Mouse (Mus musculus) ovary, postnatal 10 days (tissue): ENCODE results near the gene Elobl.

Experiments
- DNase-seq: peaks from one replicate; pipeline ENCODE4 v3.0.0; 2022; ENCODE audit warnings: low spot score

Gene Elobl

DNA sequence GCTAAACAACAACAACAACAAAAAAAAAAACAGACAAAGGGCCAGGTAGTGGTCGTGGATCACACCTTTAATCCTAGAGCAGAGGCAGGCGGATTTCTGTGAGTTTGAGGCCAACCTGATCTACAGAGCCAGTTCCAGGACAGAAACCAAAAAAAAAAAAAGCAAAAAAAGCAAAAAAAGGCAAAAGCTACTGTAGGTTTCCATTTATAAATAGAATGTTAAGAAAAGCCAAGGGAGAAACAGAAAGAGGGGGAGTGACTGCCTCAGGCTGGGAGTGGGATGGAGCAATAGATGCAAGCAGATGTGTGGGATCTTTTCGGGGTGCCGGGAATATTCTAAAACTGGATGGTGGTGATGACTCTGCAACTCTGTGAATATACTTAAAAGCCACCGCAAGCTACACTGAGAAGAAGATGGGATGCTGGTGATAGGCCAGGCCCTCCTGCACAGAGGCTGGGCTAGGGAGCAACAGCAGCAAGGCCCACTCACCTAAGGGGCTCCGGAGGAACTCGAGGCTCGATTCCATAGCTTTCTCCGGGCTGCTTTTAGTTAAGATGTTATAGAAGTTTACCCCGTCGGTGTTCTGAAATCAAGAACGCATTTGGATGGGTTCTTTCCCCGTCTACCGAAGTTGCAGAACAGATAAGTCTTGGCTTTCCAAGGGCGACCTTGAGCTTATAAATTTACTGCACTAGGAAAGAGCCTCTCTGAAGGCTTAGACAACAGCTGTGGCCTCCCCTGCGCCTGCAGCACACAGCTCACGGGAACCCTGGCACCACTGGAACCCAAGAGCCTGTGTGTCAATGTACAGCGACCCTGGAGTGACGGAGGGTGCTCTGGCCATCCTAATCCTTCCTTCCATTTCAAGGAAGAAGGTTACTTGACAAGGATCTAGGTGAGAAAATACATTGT is 32.4 kb downstream of the Elobl start:
- no peak for DNase-seq

DNA sequence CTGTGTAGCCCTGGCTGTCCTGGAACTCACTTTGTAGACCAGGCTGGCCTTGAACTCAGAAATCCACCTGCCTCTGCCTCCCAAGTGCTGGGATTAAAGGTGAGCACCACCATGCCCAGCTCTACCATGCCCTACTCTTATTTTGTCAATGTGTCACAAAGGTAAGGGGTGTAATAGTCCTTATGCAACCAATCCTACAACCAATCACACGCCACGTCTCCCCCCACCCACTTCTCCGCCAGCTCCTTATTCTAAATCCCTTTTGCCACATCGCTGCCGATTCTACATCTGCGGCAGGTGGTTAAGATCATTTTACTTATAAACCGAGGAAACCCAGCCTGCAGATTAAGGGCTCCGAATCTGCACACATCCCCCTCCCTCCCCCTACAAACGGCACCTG is 33.7 kb downstream of the Elobl start:
- no peak for DNase-seq

DNA sequence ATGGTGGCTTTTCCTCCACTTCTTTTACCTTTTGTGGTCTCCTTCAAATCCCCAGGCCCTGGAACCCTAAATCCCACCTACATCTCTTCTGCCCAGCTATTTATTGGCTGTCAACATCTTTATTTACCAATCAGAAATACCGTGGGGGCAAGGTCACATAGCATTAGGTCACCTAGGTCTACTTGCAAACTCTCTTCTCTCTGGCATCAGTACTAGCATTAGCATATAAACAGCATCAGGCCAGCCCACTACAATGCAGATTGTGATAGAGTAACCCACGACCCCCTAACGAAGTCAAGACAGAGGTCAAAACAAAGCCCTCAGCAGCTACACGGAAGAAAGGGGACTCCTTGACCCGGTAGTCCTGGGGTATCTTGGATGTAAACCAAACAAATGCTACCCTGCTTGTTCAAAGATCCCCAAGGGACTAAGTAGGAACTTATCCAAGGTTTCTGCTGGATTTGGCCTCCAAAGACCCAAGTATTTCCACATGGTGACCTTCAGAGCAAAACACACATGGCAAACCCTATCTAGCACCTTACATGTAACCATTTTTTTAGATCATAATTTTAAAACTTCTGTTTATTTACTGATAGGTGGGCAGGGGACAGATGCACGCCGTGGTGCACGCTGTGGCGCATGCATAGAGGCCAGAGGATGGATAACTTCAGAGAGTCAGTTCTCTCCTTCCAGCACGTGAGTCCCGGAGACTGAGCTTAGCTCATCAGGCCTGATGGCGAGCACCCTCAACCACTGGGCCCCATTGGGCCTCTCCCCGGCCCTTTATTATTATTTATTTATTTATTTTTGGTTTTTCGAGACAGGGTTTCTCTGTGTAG is 34.8 kb downstream of the Elobl start:
- DNase-seq = no peak

DNA sequence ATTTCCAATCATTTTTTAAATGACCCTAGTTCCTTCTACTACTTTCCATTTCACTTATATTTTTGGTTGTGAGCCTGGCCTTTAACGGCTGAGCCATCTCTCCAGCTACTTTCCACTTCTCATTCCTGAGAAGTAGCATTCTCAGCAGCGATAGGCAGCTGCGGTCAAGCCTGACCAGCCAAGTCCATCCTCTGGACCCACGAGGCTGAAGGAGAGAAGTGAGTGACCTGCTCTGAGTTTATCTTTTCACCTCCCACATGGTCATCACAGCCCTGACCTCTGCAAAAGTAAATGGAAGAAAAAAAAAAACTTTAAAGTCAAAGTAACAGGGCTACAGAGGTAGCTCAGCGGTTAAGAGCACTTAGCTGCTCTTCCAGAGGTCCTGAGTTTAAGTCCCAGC is 40.2 kb downstream of the Elobl start:
- DNase-seq = no peak
